Mouse (Mus musculus) kidney, postnatal 36 days (tissue): ENCODE measurements at regions not wholly inside any gene's neighbourhood (a gene's known extent, or its start where the extent isn't known, plus 50 kb on each side); places are given as distances from the start of the nearest gene placed in this dataset.
A peak's percentile ranks its signal among the peaks of the same experiment; 100 is the strongest.

Source experiments
- DNase-seq, 2 experiments: peaks; one replicate each; pipeline ENCODE4 v3.0.0; 2021 to 2022; ENCODE audit warnings: mixed read lengths in 2 of 2

GRCm38 (mm10) chr2:167848468-167849440 lies 83.1 kb upstream of the Ptpn1 start:
- DNase-seq: no peak

- DNase-seq: peak; percentile 49 to 72
These were observed 84.4 kb upstream of the Ptpn1 start for GRCm38 (mm10) chr2:167847281-167848077.

DNA sequence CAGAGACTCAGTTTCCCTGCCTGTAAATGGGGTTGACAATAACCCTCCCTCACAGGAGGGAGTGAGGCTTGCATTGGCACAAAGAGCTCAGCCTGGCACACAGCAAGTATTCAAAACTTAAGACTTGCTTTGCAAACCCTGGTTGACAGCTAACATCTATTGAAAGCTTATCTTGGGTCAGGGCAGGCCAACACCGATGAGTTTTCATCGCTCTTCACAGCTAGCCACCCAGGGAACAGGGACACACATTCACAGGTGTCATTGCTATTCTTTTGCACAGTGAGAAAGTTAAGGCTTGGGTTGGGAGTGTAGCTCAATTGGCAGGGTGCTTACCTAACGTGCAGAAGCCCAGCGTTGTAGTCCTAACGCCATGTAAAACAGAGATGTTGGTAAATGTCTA lies 86.5 kb upstream of the Ptpn1 start:
- DNase-seq: no peak

DNA sequence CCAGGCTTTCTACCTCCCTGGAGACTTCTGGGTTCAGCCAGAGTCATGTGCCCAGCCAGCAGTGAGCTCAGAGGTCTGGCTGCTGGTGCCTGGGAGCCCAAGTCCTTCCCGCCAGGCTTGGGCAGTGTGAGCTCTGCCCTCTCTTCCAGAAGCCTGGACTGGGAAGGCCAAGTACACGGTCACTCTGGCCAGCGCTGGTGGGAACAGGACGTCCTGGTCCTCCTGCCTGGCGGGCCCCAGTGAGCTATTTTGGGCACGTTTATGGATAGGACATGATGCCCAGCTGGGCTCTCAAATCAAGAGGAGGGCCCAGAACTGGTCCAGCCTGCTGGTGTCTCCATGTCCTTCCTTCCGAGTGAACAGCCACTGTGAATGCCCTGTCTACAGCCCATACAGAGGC lies 87.3 kb upstream of the Ptpn1 start:
- peak; percentile 85 to 95 for DNase-seq

- DNase-seq: no peak
These were observed 87.9 kb upstream of the Ptpn1 start for GRCm38 (mm10) chr2:167843921-167844320.

DNA sequence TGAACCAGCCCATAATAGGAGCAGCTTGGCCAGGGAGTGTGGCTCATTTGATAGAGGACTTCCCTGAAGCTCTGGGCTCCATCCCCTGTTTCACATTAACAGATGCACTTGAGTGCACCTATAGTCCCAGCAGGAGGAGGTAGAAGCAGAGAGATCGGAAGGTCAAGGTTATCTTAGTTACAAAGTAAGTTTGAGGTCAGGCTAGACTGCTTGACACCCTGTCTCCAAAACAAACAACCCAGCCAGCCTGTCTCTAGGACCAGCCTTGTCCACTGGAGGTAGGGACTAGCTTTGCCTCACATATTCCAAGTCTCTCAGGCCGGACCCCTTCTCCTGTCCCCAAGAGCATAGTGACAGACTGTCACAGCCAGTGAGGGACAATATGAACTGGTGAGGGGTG lies 88.9 kb upstream of the Ptpn1 start:
- DNase-seq: no peak

- DNase-seq: no peak
These were observed 89.4 kb upstream of the Ptpn1 start for GRCm38 (mm10) chr2:167842473-167842872.

- DNase-seq: no peak
These were observed 90.3 kb upstream of the Ptpn1 start for GRCm38 (mm10) chr2:167841339-167842240.

DNA sequence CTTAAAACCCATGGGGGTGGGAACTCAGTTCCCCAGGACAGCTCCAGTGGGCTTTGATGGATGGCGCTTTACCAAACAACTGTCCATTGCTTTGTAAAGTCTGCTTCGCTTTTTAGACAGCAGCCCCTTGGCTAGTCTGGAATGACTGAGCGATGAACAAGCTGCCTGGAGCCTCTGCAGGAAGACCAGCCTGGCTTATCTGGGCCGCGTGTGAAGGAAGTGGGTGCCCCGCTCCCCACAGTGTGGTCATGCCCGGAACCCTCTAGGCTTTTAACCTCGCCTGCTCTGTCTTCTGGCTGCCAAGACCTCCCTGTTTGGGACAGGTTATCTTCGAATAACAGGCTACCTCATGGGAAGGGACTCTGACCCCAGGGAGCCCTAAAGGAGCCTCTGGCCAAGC lies 91.5 kb upstream of the Ptpn1 start:
- no peak for DNase-seq

- no peak for DNase-seq
These were observed 92.4 kb upstream of the Ptpn1 start for GRCm38 (mm10) chr2:167839324-167839981.

DNA sequence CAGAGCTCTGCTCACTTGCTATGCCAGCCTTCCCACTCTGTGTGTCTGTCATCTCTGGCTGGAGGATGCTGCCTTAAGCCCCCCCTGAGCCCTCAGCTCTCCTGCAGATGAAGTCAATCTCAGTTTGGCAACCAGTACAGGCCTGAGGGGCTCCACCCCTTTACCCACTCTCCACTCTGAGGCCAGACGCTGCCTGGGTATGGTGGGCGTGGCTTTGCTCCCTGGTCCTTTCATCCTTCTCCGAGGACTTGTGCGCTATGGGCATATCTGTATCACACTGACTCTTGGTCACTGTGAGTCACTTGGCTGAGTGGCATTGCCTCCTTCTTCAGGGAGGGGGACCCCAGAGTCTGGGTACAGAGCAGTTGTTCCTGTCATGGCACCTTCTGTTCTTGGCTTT lies 94.3 kb upstream of the Ptpn1 start:
- DNase-seq: no peak

- DNase-seq: no peak
These were observed 95.2 kb upstream of the Ptpn1 start for GRCm38 (mm10) chr2:167836611-167837010.

DNA sequence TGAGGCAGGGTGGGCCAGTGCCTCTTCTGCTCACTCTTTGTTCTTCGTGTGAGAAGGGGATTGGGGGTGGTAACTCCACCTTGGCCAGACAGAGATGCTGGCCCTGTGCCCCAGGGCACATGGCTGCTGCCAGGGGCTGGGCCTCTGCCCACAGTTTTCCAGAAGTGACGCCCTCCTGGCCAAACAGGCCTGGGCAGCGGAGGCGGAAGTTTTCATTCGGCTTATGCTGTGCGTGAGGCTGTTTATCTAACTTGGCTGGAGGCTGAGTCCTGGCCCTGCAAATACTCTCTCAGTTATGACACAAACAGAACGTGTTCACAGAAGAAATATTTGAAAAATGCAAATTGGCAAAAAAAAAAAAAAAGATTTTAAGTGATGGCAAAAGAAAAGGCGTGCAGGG lies 97.3 kb upstream of the Ptpn1 start:
- peak in 1 of 2 experiments; percentile 49 for DNase-seq

DNA sequence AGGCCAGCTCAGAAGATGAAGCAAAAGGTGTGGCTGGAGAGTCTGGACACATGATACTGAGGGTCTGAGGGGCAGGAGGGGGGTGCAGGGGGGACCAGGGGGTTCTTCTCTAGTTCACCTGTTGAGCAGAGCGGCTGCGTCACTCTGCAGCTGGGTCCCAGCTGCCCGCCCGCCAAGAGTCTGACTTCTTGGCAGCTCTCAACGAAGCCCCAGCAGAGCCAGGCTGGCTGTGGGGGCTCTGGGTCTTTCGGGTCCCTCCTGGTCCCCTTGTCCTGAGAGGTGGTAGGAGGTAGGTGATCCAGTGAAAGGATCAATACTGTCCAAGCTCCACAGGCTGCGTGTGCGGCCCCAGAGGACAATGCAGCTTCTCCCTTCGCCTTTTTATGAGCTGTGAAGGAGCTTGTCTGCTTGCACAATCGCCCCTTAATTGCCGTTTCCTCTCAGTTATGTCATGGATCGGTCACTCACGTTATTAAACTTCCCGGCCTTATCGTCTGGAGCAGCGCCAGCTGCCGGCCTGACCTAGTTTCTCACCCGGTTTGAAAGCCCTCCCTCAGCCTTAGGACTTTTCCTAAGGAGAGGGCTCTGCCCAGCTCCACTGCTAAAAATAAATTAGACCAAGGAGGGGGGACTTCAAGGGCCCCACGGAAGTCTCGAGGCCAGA lies 98.4 kb upstream of the Ptpn1 start:
- DNase-seq: peak; percentile 86 to 92

- no peak for DNase-seq
These were observed 100.5 kb upstream of the Ptpn1 start for GRCm38 (mm10) chr2:167831076-167832039.

GRCm38 (mm10) chr2:167828258-167828657 lies 103.6 kb upstream of the Ptpn1 start:
- no peak for DNase-seq

GRCm38 (mm10) chr2:167826922-167827703 lies 104.7 kb upstream of the Ptpn1 start:
- DNase-seq: no peak

DNA sequence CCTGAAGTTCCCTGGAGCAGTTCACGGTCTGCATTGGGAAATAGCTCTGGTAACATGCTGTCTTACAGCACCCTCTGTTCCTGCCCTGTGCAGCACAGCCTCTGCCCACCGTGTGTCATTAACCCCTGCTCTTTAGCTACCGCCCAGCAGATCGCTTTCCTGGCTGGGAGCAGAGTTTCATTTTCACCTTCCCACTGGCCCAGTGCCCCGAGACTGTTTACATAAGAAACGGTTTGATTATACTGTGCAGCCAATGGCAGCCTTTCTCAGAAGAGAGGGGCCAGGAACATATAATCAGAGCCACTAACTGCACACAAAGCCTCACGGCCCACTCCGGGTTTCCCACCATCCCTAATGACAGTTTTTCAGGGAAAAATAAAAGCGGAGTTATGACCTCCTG lies 108.3 kb upstream of the Ptpn1 start:
- DNase-seq: peak; percentile 87 to 90

GRCm38 (mm10) chr2:167823044-167823443 lies 108.8 kb upstream of the Ptpn1 start:
- no peak for DNase-seq
